Mouse (Mus musculus) hindbrain, embryonic 16.5 days (tissue): ENCODE measurements around the gene Gm11639. TPM values are rescaled to one million over a fixed set of nuclear protein-coding genes. Genes with fewer than 3 reads are reported as not detected.

Experiments
- ATAC-seq: fragments of 200-750 bp; cut with Nextera tagmentation; 2 replicates; pipeline ENCODE4 v1.8.0; 2017; ENCODE audit warnings: moderate TSS enrichment, moderate library complexity
- H3K27ac ChIP-seq: fragments of 300-500 bp; sonication (generic); 2 replicates; pipeline ENCODE4 v1.5.1; 2014; ENCODE audit warnings: low read depth, mild to moderate bottlenecking, control low read depth, low read length, moderate library complexity
- H3K27me3 ChIP-seq: fragments of 300-500 bp; sonication (generic); replicated peaks from 2 replicates; pipeline ENCODE4 v1.6.1; 2014; ENCODE audit warnings: low read length; ENCODE audit not compliant: control insufficient read depth, insufficient read depth
- H3K36me3 ChIP-seq: fragments of 300-500 bp; sonication (generic); 2 replicates; pipeline ENCODE4 v1.6.1; 2014; ENCODE audit warnings: mild to moderate bottlenecking, low read length, moderate library complexity, mixed read lengths; ENCODE audit not compliant: control insufficient read depth, insufficient read depth
- H3K4me1 ChIP-seq: fragments of 300-500 bp; sonication (generic); 2 replicates; pipeline ENCODE4 v1.6.1; 2014; ENCODE audit warnings: low read depth, low read length; ENCODE audit not compliant: control insufficient read depth, insufficient read depth
- H3K4me2 ChIP-seq: fragments of 300-500 bp; sonication (generic); 2 replicates; pipeline ENCODE4 v1.6.1; 2014; ENCODE audit warnings: mild to moderate bottlenecking, low read length, control low read depth, moderate library complexity
- H3K4me3 ChIP-seq: fragments of 300-500 bp; sonication (generic); 2 replicates; pipeline ENCODE4 v1.5.1; 2014; ENCODE audit warnings: mild to moderate bottlenecking, low read length, control low read depth, moderate library complexity
- H3K9ac ChIP-seq: fragments of 300-500 bp; sonication (generic); 2 replicates; pipeline ENCODE4 v1.6.1; 2014; ENCODE audit warnings: low read depth, mild to moderate bottlenecking, control low read depth, low read length, moderate library complexity
- H3K9me3 ChIP-seq: fragments of 300-500 bp; sonication (generic); 2 replicates; pipeline ENCODE4 v1.6.1; 2014; ENCODE audit warnings: mild to moderate bottlenecking, low read length, moderate library complexity; ENCODE audit not compliant: control insufficient read depth
- WGBS: fragments of 180-500 bp; shearing (Covaris S2); extraction: QIAGEN DNeasy Blood & Tissue Kit; methylation state at CpG from one replicate; pipeline ENCODE4 v1.1.7; 2014; 5-methylcytosine and 5-hydroxymethylcytosine counted together
- polyA plus RNA-seq: library from polyadenylated mRNA; unstranded; fragments of >200 nt; fragmentation: Nextera tagmentation; extraction: Ambion mirVana; gene quantifications from 2 replicates; pipeline ENCODE4 v1.2.1, GENCODE M21; 2015

Gene Gm11639
- polyA plus RNA-seq, 1 experiment from 2014 or later: 0.04 TPM

DNA sequence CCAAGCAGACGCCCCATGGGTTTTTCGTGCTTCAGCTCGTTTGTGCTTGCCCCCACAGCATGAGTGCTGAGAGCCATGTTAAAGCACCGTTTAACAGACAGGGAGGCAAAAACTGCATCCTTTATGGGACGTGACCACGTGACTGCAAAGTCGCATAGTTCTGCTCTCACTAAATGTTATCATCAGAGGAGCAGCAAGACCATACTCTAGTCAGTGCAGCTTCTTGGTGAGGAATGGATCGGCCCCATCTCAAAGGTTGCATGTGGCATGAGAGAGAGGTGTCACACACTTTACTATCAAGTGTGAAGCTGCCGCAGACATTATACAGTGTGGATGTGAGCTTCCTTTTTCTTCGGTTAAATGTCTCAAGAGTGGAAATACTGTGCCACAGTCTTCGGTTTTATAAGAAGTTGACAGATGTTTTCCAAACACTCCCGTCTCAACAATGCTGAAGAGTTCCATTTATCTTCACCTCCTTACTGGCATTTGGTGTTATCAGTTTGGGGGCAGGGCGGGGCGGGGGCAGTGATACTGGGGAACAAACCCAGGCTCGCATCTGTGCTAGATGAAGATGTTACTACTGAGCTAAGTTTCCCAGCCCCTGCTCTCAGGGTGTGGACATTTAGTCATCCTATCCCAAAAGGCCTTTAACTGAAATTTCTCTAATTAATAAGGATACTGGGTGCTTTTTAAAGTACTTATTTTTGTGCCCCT lies 296.0 kb downstream of the Gm11639 start:
- Histone ChIP-seq H3K9ac (no peak overlapping the region), H3K4me3 (no peak overlapping the region), H3K4me2 (no peak overlapping the region), H3K27me3 (no peaks in the 10 kb centered on the region), H3K9me3 (no peaks in the 10 kb centered on the region), H3K27ac (no peak overlapping the region), H3K4me1 (no peaks in the 10 kb centered on the region), H3K36me3 (no peaks in the 10 kb centered on the region)
- WGBS: 83% methylated on average over 15 of the region's 15 CpGs
- no peak for ATAC-seq

DNA sequence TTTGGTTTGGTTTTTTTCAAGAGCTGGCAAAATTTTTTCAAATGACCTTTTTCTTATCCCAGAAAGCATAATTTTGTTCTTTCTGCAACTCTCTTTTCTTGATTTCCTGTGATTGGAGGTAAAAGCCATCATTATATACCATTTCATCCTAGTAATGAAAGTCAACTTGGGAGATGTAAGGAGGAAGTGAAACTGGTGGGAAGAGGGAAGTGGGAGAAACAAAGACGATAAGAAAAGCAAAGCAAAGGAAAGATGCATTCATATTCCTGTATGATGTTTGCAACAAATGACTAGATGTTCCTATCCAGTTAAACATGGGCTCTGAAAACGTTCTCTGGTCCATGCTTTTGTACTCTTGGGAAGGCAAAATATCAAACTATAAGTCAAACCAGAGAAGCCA lies 323.7 kb downstream of the Gm11639 start:
- Histone ChIP-seq H3K27ac (no peak overlapping the region), H3K4me1 (no peaks in the 10 kb centered on the region), H3K27me3 (no peaks in the 10 kb centered on the region), H3K4me3 (no peak overlapping the region), H3K4me2 (no peak overlapping the region), H3K9me3 (no peaks in the 10 kb centered on the region), H3K9ac (no peak overlapping the region), H3K36me3 (no peaks in the 10 kb centered on the region)
- no peak for ATAC-seq
- whole genome bisulfite sequencing: 62% methylated on average over 2 of the region's 2 CpGs

DNA sequence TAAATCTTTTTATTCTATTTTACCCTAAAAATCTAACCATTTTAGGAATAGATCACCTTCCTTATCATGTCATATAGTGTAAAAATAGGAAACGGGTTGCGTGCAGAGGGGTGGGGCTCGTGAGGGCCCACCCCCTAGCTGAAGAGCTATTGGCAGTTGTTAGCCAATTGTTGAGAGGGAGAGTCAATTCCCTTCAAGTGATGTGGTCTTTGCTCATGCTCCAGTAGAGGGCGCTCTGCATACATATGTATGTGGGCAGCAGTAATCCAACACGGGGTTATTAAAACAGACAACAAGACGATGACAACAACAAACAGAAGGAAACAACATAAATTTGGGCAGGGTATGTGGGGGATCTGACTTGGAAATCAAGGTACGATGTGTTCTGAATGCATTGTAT lies 335.6 kb downstream of the Gm11639 start:
- no peaks in the 10 kb centered on the region for H3K27me3 ChIP-seq
- H3K4me3 ChIP-seq: no peak overlapping the region
- H3K9ac ChIP-seq: no peak overlapping the region
- no peak overlapping the region for H3K4me2 ChIP-seq
- no peaks in the 10 kb centered on the region for H3K36me3 ChIP-seq
- WGBS: 73% methylated on average over 7 of the region's 7 CpGs
- H3K4me1 ChIP-seq: no peaks in the 10 kb centered on the region
- H3K9me3 ChIP-seq: no peaks in the 10 kb centered on the region
- no peak overlapping the region for H3K27ac ChIP-seq
- no peak for ATAC-seq

DNA sequence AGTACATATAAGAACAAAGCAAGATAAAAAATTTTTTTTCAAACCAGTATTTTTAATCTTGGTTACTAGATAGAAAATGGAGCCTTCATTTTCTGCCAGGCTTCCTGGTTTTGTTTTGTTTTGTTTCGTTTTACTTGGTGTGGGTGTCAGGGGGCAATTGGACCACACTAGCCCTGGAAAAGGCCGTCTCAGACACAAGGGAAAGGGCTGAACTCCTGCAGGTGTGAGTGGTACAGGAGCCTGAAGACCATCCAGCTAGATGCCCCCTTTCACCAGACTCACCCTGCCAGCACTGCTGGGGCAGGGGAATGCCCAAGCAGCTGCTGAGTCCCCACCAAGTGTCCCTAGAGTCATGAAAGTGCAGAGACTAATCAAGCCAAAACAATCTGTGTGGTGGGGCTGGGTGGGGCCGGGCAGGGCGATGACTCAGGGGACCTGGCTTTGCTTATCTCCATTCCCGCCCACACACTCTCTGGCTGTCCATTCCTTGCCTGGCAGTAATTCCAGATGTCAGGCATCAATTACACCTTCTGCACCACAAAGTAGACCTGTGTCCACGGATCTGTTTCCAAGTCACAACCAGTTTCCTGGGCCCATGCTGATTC lies 343.3 kb downstream of the Gm11639 start:
- H3K4me3 ChIP-seq: no peak overlapping the region

DNA sequence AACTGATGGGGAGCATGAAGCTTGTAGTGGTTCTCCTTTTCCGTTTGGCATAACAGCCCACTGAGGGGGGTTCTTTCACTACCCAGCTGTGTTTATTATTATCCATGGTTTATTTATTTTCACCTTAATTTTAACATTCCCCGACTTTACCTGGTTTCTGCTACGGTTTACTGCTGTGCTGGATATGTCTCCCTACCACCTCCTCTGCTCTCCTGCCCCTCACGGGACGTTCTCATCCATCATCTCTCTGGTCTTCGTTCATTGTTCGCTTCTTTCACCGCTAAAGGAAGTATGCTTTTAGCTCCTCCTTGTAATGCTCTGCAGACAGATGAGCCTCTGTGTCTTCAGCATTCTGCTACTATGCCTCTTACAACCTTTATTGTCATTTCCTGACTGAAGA lies 344.0 kb downstream of the Gm11639 start:
- no peak overlapping the region for H3K9ac ChIP-seq
- no peaks in the 10 kb centered on the region for H3K9me3 ChIP-seq
- no peak overlapping the region for H3K4me2 ChIP-seq
- no peak overlapping the region for H3K27ac ChIP-seq
- no peak overlapping the region for H3K4me3 ChIP-seq
- no peak for ATAC-seq
- H3K27me3 ChIP-seq: no peaks in the 10 kb centered on the region
- no peaks in the 10 kb centered on the region for H3K4me1 ChIP-seq
- WGBS: 78% methylated on average over 8 of the region's 8 CpGs
- H3K36me3 ChIP-seq: no peaks in the 10 kb centered on the region

More for the DNA sequence above, 343.3 kb downstream of the Gm11639 start:
- Histone ChIP-seq H3K9me3 (no peaks in the 10 kb centered on the region), H3K36me3 (no peaks in the 10 kb centered on the region), H3K27ac (no peak overlapping the region), H3K27me3 (no peaks in the 10 kb centered on the region), H3K4me1 (no peaks in the 10 kb centered on the region), H3K9ac (no peak overlapping the region), H3K4me2 (no peak overlapping the region)
- ATAC-seq: no peak
- 71% methylated on average over 6 of the region's 6 CpGs for WGBS

DNA sequence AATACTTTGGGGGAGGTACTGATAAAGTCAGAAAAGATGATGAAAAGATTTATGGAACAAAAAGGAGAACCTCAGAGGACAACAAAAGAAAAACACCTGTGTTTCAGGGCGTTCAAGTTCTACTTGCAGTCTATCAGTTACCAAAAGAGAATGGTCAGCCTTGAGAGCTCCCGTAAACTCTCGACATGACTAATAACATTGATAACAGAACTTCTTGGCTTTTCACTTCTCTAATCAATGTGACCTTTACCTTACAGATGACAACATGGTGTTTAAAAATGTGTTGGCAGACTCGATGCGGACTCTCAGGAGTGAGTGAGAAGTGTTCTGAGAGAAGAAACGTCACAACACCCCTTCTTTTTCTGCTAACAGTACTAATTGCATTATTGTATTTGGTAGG lies 344.7 kb downstream of the Gm11639 start:
- Histone ChIP-seq H3K36me3 (no peaks in the 10 kb centered on the region), H3K4me2 (no peak overlapping the region), H3K4me3 (no peak overlapping the region), H3K27ac (no peak overlapping the region), H3K9me3 (no peaks in the 10 kb centered on the region), H3K9ac (no peak overlapping the region), H3K4me1 (no peaks in the 10 kb centered on the region), H3K27me3 (no peaks in the 10 kb centered on the region)
- 83% methylated on average over 6 of the region's 6 CpGs for WGBS
- ATAC-seq: no peak

DNA sequence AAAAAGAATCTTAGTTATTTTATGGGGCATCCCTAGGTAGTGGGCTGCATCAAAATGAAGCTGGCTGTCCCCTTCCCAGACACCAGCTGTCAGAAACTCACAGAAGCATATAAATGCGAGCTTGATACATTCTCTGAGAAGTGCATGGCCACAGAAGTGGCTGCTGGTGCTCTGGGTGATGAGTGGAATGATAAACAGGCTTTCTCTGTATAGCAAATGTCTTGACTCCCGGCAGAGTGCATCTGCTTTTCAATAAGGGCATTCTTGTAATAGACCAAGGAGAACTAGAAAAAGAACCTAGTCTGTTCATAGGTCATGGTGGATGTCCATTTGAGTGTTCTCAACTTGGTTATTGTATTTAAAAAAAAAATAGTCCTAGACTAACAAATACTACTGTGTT lies 345.6 kb downstream of the Gm11639 start:
- Histone ChIP-seq H3K27me3 (no peaks in the 10 kb centered on the region), H3K27ac (no peak overlapping the region), H3K9me3 (no peaks in the 10 kb centered on the region), H3K9ac (no peak overlapping the region), H3K4me2 (no peak overlapping the region), H3K36me3 (no peaks in the 10 kb centered on the region), H3K4me3 (no peak overlapping the region), H3K4me1 (no peaks in the 10 kb centered on the region)
- ATAC-seq: peak; percentile 70; the same call in 1 of the 2 replicates
- 29% methylated on average over 2 of the region's 2 CpGs for WGBS

DNA sequence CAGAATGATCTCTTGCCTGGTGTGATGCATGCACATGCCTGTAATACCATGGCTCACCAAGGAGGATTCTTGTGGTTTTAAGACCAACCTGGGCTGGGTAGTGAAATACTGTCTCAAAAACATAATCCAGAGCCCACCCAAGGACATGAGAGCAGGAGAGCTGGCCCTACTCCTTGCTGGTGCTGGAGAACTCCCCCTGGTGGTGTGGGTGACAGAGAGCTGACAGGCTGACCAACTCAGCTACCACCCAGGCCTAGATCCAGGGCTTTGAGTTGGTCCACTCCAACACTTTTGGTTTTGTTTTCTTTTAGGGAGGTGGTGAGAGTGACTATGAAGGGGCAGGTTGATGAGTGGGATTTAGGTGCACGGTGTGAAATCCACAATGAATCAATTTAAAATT lies 349.6 kb downstream of the Gm11639 start:
- 93% methylated on average over 1 of the region's 1 CpGs for WGBS
- Histone ChIP-seq H3K27ac (no peak overlapping the region), H3K27me3 (no peaks in the 10 kb centered on the region), H3K4me2 (no peak overlapping the region), H3K4me1 (no peaks in the 10 kb centered on the region), H3K36me3 (no peaks in the 10 kb centered on the region), H3K4me3 (no peak overlapping the region), H3K9me3 (no peaks in the 10 kb centered on the region), H3K9ac (no peak overlapping the region)
- ATAC-seq: no peak

DNA sequence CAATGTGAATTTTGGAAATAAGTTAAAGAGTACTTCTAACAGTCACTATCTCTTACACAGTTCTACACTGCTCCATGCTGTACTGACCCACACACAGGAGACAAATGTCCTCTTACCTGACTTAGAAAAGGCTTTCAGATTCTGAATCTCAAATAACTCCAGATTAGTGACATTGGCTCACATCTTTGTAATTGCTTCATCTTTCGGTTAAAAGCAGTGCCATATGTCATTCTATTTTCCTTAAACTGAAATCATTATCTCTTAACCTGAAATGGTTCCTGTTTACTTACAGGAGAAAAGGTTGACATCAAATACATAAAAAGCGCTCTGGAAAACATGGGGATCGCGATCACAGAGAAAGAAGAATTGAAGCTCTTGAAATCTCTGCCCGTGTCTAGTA lies 377.8 kb downstream of the Gm11639 start, which contains the start of gene Efcab3:
Gene Efcab3 (plus strand): TSS at position 301 of the 400 bp plus-strand sequence.
- Histone ChIP-seq H3K4me1 (no peaks in the 10 kb centered on the region), H3K27ac (no peak within 1 kb of the TSS), H3K9ac (no peak within 1 kb of the TSS), H3K4me2 (no peak within 1 kb of the TSS), H3K36me3 (no peaks in the 10 kb centered on the region), H3K9me3 (peaks cover 6% of the 10 kb centered on the region), H3K27me3 (no peaks in the 10 kb centered on the region), H3K4me3 (no peak within 1 kb of the TSS)
- no peak for ATAC-seq
- WGBS: 92% methylated on average over 5 of the region's 5 CpGs
